Comparison of ENCODE assay signal across 11 mouse cellular contexts in the genomic region with DNA sequence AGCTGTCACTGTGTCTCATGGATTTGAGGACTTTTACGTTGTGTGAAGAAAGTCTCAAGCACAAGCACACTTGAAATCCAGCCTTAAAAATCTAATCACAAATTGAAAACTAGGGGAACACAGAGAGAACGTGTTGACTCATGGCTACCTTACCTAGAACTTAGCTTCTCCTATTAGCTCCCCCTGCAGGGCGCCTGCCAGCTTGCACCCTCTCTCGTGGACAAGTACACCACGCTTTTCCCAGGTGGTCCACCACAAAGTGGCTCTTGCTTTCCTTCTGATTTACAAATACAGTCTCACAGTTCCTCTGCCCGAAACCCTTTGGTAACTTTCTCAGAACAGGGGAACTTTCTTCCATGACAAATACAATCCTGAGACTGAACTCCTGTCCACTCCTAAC.
DNase-seq lines count a peak whose midpoint lies in the region; ATAC-seq and TF ChIP-seq lines count a peak whose summit lies in the region.
"Had no signal": no experiment of that assay in that cellular context is flagged by ENCODE, and none has a peak within 500 bp of the region (broad histone marks: within the 10 kb centered on the region; RNA-seq: fewer than 3 reads in every experiment).

No protein-coding gene starts in this region.

- no peak for ATAC-seq in kidney, embryonic 15.5 days (replicated peaks; ENCODE audit: low FRiP score)
- peak; percentile 55; the same call in 1 of the 2 replicates for ATAC-seq in megakaryocyte progenitor cell, adult 5-6 weeks (replicated peaks; ENCODE audit: poor library complexity)
- no peak for ATAC-seq in neural tube, embryonic 15.5 days (ENCODE audit: low FRiP score)

- intact Hi-C loops in heart, postnatal 36 days (cut with DNase I), result no loop called here

- H3K9ac ChIP-seq in kidney, embryonic 15.5 days, result no peak overlapping the region
- H3K9ac ChIP-seq in MEL (ENCODE audit: control insufficient read depth, low read depth, low read length, poor library complexity, severe bottlenecking), result no peak overlapping the region
- no peak overlapping the region for H3K9ac ChIP-seq in neural tube, embryonic 15.5 days (replicated peaks)
- H3K9ac ChIP-seq: liver, embryonic 13.5 days; neural tube, embryonic 12.5 days; stomach, embryonic 15.5 days had no signal

- no peaks in the 10 kb centered on the region for H3K9me3 ChIP-seq in kidney, embryonic 15.5 days (replicated peaks)
- H3K9me3 ChIP-seq in MEL (replicated peaks; ENCODE audit: insufficient read depth, low read length), result no peaks in the 10 kb centered on the region
- no peaks in the 10 kb centered on the region for H3K9me3 ChIP-seq in neural tube, embryonic 15.5 days (replicated peaks)
- H3K9me3 ChIP-seq: liver, embryonic 13.5 days; neural tube, embryonic 12.5 days; stomach, embryonic 15.5 days had no signal

- no peak for TF ChIP-seq POLR2A in MEL (IDR thresholded peaks at IDR 0.05; ENCODE audit: control insufficient read depth in 1 of 2, insufficient read depth in 1 of 2, low read depth in 1 of 2, low read length in 2 of 2, poor library complexity in 1 of 2)

- no peaks in the 10 kb centered on the region for H3K79me2 ChIP-seq in MEL (ENCODE audit: control insufficient read depth, insufficient read depth, low read length, poor library complexity)

- no peak for TF ChIP-seq EP300 in MEL (IDR thresholded peaks at IDR 0.05; ENCODE audit: low read depth in 1 of 2, low read length in 2 of 2)

- H3K4me1 ChIP-seq in kidney, embryonic 15.5 days, result no peaks in the 10 kb centered on the region
- no peaks in the 10 kb centered on the region for H3K4me1 ChIP-seq in MEL (ENCODE audit: control insufficient read depth in 1 of 2, insufficient read depth in 2 of 2, low read length in 2 of 2)
- no peaks in the 10 kb centered on the region for H3K4me1 ChIP-seq in neural tube, embryonic 15.5 days
- H3K4me1 ChIP-seq: liver, embryonic 13.5 days; neural tube, embryonic 12.5 days; stomach, embryonic 15.5 days had no signal

- TF ChIP-seq CTCF in MEL (IDR thresholded peaks at IDR 0.05 in 2 of 3, conservative IDR thresholded peaks at IDR 0.05 in 1 of 3; ENCODE audit: control insufficient read depth in 1 of 3, insufficient read depth in 1 of 3, low read depth in 2 of 3, low read length in 3 of 3, poor library complexity in 1 of 3, severe bottlenecking in 1 of 3), result peak; percentile 27 to 59 (median 41); a peak in 5 of 6 replicates

- DNase-seq in kidney, postnatal 4 days, result peak; percentile 27 to 28
- peak; percentile 62 for DNase-seq in CD4-positive, CD25-positive, alpha-beta regulatory T cell, adult 2 months (ENCODE audit: low read depth, low spot score)
- peak; percentile 24 for DNase-seq in MEL (ENCODE audit: low read depth, low spot score)
- DNase-seq in heart, postnatal 36 days, result no peak
- DNase-seq: kidney, postnatal 14 days; liver, embryonic 13.5 days had no signal

- TF ChIP-seq RAD21 in MEL (IDR thresholded peaks at IDR 0.05; ENCODE audit: low read depth, low read length), result no peak; the same call in 1 of the 2 replicates

- H3K4me3 ChIP-seq in kidney, embryonic 15.5 days (replicated peaks), result no peak overlapping the region
- H3K4me3 ChIP-seq in MEL (ENCODE audit: control insufficient read depth in 1 of 2, insufficient read depth in 1 of 2, low read depth in 2 of 2, low read length in 2 of 2), result no peak overlapping the region
- no peak overlapping the region for H3K4me3 ChIP-seq in neural tube, embryonic 15.5 days (replicated peaks)
- H3K4me3 ChIP-seq: liver, embryonic 13.5 days; neural tube, embryonic 12.5 days; stomach, embryonic 15.5 days had no signal

- no peak overlapping the region for H3K27ac ChIP-seq in kidney, embryonic 15.5 days
- H3K27ac ChIP-seq in MEL (ENCODE audit: control insufficient read depth, low read depth, low read length), result no peak overlapping the region
- H3K27ac ChIP-seq in neural tube, embryonic 15.5 days (replicated peaks), result no peak overlapping the region
- H3K27ac ChIP-seq: liver, embryonic 13.5 days; neural tube, embryonic 12.5 days; stomach, embryonic 15.5 days had no signal

- no peaks in the 10 kb centered on the region for H3K27me3 ChIP-seq in kidney, embryonic 15.5 days
- H3K27me3 ChIP-seq in MEL (ENCODE audit: control insufficient read depth in 1 of 2, insufficient read depth in 2 of 2, low read length in 2 of 2), result no peaks in the 10 kb centered on the region; a peak in 1 of 4 replicates
- H3K27me3 ChIP-seq in neural tube, embryonic 15.5 days (replicated peaks), result no peaks in the 10 kb centered on the region
- H3K27me3 ChIP-seq: liver, embryonic 13.5 days; neural tube, embryonic 12.5 days; stomach, embryonic 15.5 days had no signal

- H3K4me2 ChIP-seq in kidney, embryonic 15.5 days, result no peak overlapping the region
- no peak overlapping the region for H3K4me2 ChIP-seq in neural tube, embryonic 15.5 days
- H3K4me2 ChIP-seq: liver, embryonic 13.5 days; neural tube, embryonic 12.5 days; stomach, embryonic 15.5 days had no signal

- H3K36me3 ChIP-seq in kidney, embryonic 15.5 days, result no peaks in the 10 kb centered on the region
- H3K36me3 ChIP-seq in MEL (ENCODE audit: control insufficient read depth in 1 of 2, insufficient read depth in 2 of 2, low read length in 2 of 2), result no peaks in the 10 kb centered on the region
- H3K36me3 ChIP-seq in neural tube, embryonic 15.5 days, result no peaks in the 10 kb centered on the region
- H3K36me3 ChIP-seq: liver, embryonic 13.5 days; neural tube, embryonic 12.5 days; stomach, embryonic 15.5 days had no signal

- 66% methylated on average over 6 of the region's 6 CpGs for WGBS in kidney, embryonic 15.5 days
- WGBS in neural tube, embryonic 15.5 days, result 74% methylated on average over 6 of the region's 6 CpGs

TF ChIP-seq in MEL, 35 proteins besides CTCF, POLR2A, EP300 and RAD21:
- TF ChIP-seq SMC3 (IDR thresholded peaks at IDR 0.05; ENCODE audit: low read depth, low read length) (peak; percentile 13; the same call in 1 of the 2 replicates), MEF2A (IDR thresholded peaks at IDR 0.05; ENCODE audit: extremely low read depth, insufficient replicate concordance, low read depth, low read length, poor library complexity, severe bottlenecking) (no peak), MYB (IDR thresholded peaks at IDR 0.05; ENCODE audit: low read depth, low read length) (no peak)

Comparison
In these comparisons a context has a peak if more than half of its experiments do, and no peak if none do; other contexts are left out.
1. DNase-seq: peak in kidney, postnatal 4 days (2 of 2), CD4-positive, CD25-positive, alpha-beta regulatory T cell, adult 2 months (single experiment) and MEL (single experiment); none in heart, postnatal 36 days (0 of 2).